Mouse (Mus musculus) CD4-positive helper T cell, adult 2 months (primary cell): ENCODE measurements around the gene Vpreb3.

Source experiments
- DNase-seq: peaks from one replicate; pipeline ENCODE4 v3.0.0-alpha.2; 2012; ENCODE audit warnings: low read depth, missing footprints, low spot score

The Vpreb3 gene

DNA sequence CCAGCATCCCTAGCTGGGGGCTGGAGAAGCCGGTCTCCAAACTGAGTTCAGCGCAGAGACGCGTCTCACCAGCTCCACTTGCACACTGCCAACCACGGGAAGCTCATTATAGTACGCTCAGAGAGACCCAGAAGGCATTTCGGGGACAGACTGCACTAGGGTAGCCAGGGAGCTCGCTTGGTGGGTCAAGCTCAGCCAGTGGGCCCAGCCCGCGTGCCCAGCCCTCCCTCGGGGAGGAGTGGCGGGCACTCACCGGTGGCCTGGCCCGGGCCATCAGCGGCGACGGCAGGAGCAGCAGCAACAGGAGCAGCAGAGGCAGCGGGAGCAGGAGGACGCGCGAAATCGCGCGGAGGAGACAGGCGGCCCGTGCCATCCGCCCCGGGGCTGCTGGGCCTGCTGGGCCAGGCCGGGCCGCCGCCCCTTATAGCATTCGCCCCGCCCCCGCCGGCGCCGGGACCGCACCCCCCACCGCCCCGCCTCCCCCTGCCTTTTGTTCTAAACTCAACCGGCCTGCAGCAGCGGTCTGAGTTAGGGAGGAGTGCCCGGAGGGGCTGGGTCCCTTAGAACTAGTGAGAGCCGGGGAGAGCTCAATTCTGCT lies 10.7 kb upstream of the Vpreb3 start:
- DNase-seq = peak; percentile 55

DNA sequence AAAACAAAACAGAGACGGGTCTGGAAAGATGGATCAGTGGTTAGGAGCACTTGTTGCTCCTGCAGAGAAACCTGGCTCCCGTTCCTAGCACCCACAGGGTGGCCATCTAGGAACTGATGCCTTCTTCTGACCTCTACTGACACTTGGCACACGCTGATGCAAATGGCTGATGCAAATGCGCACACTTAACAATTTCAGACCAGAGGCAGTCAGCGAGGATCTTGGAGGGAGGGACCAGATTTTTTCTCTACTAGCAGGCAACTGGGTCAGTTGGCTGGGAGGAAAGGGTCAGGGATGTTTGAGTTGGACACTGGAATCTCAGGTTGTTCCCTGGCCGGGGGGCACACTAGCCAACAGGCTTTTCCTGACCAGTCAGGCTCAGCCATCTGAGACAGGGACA lies 10.0 kb upstream of the Vpreb3 start, which contains the start of gene Chchd10:
TSS of gene Chchd10 (plus strand) at position 240 of the 400 bp plus-strand sequence.
- no peak for DNase-seq

DNA sequence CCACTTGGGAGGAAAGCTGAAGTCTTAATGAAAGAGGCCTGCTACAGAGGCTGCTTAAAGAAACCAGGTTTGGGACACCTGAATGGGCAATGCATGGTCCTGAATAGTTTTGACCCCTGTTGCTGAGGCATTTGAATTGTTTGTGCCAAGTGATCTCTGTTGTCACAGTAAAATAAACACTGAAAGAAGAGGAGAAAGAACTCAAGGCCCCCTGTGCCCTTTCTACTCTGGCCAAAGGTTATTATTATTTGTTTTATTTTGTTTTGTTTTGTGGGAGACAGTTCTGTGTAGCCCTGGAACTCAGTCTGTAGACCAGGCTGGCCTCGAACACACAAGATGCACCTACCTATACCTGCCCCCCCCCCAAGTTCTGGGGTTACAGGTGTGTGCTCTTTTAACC lies 7.9 kb upstream of the Vpreb3 start:
- no peak for DNase-seq

DNA sequence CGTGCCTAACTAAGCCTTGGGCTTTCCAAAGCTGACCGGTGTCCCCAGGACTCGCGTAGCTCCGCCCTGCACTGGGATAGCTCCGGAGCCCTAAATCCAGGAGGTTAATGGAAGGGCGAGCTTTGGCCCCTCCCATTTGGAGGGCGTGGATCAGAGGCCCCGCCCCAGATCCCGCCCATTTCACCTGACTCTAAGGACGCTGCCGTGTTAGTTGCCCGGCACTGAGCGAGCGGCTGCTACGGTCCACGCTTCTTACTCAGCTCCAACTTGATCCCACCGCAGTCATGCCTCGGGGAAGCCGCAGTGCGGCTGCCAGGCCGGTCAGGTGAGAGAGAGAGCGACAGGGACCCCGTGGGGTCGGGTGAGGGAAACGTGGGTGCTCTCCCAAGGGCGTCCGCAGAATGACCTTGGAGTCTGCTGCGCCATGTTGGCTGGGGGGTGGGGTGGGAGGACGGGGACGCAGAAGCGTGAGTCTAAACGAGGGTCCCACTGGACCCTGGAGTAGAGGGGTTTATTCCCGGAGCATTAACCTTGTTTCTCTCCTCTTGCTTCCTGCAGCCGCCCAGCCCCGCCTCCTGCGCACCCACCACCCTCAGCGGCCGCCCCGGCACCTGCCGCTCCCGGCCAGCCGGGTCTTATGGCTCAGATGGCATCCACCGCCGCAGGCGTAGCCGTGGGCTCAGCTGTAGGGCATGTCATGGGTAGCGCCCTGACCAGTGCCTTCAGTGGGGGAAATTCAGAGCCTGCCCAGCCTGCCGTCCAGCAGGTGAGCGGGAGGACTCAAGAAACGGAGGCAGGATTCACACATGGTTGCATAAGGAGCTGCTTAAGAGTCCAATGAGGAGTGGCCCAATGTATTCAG lies 6.9 kb upstream of the Vpreb3 start, which contains the start of gene Mmp11:
TSS of gene Mmp11 (minus strand) at position 817 of the 862 bp plus-strand sequence.
- DNase-seq = peak; percentile 88

DNA sequence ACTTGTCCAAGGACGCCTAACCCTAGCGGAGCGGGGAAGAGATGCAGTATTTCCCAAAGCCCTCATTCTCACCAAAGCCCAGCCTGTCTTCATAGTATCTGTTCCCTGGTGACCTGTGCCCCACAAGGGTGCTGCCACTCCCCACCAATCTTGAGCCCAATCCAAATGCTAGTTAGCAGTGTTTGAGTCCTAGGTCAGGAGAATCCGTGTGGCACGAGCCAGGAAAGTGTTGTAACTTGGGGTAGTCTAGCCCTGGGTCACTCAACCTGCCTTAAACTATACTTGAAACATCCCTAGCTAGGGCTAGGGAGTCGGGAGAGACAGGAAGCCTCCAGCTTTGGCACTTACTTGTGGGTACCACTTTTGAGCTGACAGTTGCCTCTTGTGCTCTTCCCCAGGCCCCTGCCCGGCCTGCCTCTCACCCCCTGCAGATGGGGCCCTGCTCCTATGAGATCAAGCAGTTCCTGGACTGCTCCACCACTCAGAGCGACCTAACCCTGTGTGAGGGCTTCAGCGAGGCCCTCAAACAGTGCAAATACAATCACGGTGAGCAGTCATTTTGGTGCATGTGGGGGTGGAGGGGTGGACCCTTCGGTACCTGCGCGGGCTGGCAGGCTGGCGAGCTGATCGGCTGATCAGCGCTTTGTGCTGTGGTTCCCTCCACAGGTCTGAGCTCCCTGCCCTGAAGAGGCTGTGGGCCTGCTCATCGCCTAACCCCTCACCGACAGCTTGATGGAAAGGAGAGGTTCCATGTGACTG lies 5.8 kb upstream of the Vpreb3 start:
- no peak for DNase-seq

DNA sequence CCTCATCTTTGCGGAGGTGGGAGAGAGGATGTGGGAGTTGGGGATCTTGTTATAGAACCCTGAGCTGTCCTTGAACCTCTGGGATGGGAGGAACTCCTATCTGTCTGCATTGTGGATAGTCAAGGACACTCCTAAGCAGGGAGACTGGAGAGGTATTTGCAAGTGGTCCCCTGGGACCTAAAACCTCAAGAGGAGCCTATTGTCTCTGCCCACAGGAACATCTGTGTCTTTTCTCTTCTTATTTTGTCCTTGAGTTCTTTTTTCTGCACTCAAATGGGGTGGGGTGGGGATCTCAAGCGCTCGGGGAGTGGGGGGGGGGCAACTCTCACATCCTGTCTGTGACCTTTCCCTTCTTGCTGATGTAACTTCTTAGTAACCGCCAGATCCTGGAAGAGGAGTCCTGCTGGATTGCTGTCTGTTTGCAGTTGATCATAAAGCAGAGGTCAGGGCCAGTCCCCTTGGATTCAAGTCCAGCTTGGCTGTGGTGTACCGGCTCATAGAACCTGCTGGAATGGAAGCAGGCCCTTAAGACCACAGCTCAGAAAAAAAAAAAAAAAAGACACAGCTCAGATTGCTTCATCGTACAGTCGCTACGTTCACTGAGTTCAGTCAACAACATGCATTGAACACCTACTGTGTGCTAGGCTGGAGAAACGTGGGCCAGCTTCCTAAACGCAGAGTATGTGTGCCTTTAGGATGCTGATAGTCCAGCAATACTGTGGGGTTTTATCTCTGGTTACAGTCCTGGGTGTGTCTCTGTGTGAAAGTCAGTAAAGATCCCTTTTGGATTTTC lies 4.8 kb upstream of the Vpreb3 start:
- DNase-seq = no peak

DNA sequence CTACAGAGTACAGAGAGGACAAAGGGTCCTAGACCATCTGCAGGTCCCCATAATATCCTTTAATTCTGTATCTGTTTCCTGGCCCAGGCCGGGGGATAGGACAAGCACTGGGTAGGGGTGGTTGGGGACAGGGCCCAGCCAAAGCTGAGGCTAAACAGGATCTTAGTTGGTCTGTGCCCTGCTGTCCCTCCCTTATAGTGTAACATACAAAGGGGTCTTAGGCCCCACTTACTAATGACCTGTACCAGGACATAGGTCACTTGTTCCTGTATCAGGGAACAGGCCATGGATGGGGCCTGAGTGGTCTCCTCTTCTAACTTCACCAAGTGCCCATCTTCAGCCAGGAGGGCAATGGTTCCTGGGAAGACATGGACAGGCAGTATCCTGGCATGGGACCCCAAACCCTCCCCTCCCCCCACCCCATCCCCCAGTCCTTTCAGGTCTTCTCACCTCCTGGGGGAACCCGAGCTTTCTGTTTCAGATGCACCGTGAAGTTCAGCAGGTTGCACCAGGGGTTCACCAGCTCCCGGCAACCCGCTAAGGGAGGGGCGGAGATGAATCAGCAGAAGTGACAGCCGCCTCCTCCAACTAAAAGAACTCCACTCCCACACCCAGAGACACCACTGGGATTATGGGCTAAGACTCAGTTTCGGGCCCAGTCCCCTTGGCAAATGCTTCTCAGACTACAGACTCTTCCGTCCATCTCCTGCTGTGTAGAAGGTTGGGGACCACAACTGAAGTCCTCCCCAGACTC lies 3.2 kb upstream of the Vpreb3 start:
- no peak for DNase-seq

DNA sequence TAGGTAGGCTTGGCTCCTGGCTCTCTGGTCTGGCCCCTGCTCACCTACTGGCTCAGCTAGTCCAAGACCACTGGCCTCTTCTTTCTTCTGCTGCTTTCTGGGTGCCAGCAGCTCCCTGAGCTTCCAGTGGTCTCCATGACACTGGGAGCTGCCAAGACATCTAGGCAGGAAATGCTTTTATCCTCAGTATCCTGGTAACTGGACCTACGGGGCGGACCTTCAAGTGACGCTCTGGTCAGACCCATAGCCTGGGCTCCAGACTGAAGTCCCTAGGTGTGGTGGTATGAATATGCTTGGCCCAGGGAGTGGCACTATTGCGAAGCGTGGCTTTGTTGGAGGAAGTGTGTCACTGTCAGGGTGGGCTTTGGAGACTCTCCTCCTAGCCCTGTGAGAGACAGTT lies 2.3 kb upstream of the Vpreb3 start, which contains the start of gene Gm867:
TSS of gene Gm867 (minus strand) at position 153 of the 400 bp plus-strand sequence.
- no peak for DNase-seq

DNA sequence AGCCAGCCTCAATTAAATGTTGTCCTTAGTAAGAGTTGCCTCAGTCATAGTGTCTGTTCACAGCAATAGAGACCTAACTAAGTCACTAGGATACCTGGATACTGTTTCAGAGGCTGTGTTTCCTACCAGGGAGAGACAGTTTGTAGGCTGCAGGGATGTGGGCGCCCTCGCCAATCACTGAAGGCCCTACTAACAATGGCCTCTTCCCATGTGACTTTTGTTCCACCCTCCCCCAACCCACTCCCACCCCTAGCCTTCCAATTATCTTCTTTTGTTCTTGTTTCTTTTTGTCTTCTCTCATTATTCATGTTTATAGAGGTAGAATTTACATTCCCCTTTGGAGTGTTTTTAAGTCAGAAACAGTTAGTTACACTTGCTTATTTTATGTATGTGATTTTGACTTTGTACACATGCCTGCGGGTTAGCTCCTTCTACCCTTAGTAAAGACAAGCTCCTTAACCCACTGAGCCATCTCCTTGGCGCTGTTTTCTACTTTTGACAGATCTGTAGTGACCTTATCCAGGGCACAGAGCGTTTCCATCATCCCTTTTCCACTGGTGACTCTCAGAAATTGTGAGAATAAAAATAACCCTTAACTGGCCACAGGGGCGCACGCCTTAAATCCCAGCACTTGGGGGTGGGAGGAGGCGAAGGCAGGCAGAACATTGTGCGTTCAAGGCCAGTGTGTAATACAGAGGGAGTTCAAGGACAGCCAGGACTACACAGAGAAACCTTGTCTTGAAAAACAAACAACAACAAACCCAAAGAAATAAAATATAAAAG lies 1.6 kb upstream of the Vpreb3 start:
- no peak for DNase-seq

DNA sequence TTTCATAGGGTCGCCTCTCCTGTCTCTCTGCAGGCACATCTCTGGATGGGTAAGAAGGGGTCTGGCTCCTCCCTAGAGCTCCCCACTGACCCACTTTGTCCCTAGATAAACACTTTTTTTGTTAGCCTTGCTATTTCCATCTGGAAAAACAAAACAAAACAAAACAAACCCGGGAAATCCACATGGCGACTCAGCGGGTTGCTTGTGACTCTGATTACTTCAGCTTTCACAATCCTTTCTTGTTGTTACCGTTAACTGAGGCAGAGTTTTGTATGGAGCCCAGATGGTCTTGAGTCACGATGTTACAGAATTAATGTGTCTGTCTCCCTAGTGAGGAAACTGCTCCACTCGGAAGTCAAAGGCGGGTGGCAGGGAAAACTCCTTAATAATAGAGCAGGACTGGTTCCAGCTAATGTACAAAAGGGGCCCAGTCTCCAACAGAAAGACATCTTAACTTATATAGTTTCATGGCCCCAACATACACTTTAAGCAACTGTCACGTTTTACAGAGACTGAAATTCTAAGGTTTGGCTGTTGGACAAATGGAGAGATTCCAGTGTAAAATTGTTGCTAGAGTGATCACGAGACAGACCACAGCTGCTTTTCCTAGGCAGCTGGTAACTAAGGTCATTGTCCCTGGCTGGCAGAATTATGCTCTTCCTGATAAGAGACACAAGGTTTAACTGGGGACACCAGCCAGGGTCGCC lies 1.4 kb downstream of the Vpreb3 start:
- no peak for DNase-seq

DNA sequence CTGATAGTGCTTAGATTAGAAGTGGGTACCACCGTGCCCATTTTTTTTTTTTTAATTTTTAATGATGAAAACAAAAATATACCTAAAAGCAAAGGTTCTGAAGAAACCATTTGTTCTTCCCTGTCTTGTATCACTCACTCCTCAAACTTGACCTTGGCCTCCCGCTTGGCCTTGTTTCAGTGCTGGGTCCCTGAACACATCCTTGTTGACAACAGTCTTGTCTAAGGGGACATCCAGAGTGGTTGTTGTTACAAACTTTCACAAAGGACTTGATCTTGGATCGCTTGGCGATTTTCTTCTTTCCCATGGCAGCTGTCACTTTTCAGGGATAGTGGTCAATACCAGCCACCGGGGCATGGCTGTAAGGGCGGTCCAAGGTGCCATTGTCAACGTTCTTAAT lies 2.4 kb downstream of the Vpreb3 start:
- no peak for DNase-seq

DNA sequence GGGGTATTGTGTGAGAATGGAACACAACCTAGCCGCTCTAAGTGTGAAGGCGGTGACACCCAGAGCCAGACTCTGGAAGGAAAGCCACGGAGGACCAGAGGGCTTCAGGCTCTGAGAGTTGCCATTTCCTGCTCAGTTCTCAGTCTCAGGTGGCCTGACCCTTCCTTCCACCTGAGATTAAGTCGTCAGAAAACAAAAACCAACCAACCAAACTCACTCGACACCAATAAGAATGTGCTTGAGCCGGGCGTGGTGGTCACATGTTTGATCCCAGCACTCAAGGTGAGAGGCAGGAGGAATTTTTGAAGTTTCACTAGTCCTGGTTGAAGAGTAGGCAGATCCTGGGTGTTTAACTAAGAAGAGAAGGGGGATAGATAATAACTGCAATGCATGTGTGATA lies 3.0 kb downstream of the Vpreb3 start:
- DNase-seq = no peak

DNA sequence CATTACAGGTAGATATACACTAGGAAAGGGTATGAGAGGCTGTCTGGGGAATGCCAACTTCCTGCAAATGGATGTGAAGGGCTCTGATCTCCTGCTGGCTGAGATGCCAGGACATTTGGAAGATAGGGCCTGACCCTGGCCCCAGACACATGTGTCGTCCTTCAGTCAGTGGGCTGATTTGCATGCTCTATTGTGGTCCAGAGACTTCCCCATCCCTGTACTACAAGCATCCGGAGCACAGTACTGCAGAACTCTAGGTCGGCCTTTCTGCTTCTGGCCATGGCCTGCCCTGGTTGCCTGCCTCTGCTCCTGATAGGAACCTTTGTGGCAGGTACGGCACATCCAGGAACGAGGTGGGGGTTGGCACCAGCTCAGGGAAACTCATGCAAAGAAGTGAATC lies 5.2 kb downstream of the Vpreb3 start:
- no peak for DNase-seq

DNA sequence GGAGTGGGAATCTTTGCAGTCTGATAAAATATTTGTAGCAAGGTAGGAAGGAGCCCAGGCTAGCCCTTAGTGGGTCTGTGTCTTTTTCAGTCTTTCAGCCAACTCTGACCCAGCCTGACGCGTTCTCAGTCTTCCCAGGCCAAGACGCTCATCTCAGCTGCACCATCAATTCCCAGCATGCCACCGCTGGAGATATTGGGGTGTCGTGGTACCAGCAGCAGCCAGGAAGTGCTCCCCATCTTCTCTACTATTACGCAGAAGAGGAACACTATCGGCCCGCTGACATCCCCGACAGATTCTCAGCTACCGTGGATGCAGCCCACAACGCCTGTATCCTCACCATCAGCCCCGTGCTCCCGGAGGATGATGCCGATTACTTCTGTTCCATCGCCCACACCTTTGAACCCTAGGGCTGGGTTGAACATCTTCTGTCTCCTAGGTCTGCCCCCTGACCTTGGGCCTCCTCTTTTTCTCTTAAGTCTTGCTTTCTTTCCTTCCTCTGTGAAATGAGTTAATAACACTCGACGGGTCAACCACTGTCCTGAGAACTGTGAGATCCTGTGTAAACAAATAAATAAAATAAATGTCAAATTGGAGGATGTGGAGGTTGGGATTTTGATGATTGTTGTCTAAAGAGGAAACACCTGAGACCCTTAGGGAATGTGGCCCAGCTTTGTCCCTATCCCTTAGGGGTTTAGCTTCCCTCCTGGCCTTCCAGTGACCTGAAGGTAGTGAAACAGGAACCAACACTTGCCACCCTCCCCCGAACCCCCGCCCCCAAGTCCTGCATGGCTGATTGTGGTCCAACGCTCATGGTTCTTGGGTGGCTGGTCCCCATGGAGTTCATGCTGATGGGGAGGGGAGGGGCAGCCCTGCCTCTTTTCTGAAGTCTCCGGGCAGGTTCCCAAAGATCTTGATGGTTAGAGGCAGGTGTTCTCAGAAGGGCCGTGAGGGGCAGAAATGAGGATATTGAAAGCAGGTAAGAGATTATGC lies 6.5 kb downstream of the Vpreb3 start:
- DNase-seq = no peak

DNA sequence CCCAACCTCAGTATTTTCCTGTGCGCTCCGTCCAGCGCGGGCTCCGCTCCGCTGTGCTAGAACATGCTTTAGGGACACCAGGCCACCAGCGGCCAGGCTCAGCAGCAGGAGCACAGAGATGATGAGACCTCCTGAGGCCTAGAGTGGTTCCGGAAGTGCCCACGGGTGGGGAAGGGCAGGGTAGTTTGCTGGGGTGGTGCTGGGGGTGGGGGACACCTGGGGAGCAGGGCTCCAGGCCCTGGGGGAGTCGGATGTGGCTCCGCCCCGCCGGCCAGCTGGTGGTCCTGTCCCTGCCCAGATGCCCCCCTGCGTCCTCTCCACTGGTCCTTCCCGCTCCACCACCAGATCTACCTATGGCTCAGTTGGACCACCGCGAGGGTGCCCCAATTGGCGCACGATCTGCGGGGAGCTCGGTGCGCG lies 7.9 kb downstream of the Vpreb3 start:
- DNase-seq = no peak

DNA sequence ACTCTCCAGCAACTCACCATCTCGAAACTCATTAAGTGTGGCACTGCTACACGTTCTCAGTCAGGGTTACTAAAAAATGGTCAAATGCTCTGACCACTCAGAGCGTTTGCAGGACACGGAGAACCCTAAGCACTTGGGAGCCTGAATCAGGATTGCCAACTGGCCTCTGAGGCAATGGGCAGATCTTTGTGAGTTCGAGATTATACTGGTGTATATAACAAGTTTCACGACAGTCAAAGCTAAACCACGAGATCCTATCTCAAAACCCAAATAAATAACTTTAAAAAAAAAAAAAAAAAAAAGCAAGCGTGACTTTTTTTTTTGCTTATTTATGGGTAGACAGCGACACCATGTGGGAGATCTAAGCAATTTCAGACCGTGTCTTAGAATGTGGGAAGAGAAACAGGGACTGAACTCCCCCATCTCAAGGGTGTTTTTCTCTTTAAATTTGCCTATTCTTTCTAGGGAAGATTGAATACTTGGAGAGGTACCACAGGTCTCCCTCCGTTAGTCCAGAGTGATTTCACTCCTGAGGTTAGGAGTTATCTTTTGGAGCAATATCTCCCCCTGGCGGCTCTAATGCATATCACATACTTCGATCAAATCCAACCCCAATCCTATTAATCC lies 8.7 kb downstream of the Vpreb3 start:
- DNase-seq = peak; percentile 82

DNA sequence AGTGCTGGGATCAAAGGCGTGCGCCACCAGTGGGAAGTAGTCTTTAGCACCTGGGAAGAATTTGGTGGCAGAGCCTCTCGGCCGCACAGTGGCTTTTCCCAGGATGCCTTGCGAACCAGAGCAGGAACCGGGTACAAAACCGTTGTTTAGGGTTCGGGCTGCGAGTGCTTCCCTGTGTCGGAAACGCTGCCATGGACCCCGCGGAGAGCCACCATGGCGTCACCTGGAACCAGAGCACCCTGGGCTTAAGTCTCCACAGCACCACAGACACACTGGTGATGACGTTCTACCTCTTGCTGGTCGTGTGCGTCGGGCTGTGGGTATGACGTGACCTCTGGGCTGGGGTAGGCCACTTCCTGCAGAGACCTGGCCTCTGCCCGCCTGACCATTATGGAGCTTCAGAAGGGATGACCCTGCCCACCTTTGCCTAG lies 11.5 kb downstream of the Vpreb3 start, which contains the start of gene Gm5134:
TSS of gene Gm5134 (plus strand) at position 134 of the 431 bp plus-strand sequence.
- DNase-seq = peak; percentile 48
